Mouse (Mus musculus) cerebellum, postnatal 14 days (tissue): ENCODE results near the gene Gtf3a.

ENCODE experiments used
- DNase-seq, 2 experiments: peaks; one replicate each; pipeline ENCODE4 v3.0.0; 2021; ENCODE audit warnings: mixed read lengths in 2 of 2

The Gtf3a gene

GRCm38 (mm10) chr5:146985725-146986433 is 37.4 kb downstream of the Gtf3a start:
- peak in 1 of 2 experiments; percentile 27 for DNase-seq

GRCm38 (mm10) chr5:146987588-146987987 is 39.1 kb downstream of the Gtf3a start:
- DNase-seq: no peak

GRCm38 (mm10) chr5:146989051-146989450 is 40.6 kb downstream of the Gtf3a start:
- DNase-seq: no peak

- peak in 1 of 2 experiments; percentile 37 for DNase-seq
These were observed 45.1 kb downstream of the Gtf3a start for GRCm38 (mm10) chr5:146993509-146993908.

DNA sequence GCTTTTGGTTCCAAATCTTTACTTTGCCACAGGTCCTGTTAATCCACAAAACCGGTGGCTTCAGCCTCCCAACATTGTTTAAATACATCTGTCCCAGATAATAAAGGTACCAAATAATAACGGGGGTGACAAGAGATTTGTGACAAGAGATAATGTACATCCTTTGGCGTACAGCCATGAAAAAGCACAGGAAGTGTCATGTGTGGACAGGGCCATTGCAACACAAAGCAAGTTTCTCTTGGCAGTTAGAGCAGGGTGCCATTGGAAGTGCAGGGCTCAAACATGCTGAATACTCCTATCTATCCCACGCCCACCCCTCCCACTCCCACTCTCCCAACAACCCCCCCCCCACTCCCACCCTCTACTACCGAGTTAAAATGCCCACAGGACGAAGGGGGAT is 46.5 kb downstream of the Gtf3a start:
- DNase-seq: no peak

GRCm38 (mm10) chr5:146996812-146997211 is 48.4 kb downstream of the Gtf3a start:
- DNase-seq: no peak

DNA sequence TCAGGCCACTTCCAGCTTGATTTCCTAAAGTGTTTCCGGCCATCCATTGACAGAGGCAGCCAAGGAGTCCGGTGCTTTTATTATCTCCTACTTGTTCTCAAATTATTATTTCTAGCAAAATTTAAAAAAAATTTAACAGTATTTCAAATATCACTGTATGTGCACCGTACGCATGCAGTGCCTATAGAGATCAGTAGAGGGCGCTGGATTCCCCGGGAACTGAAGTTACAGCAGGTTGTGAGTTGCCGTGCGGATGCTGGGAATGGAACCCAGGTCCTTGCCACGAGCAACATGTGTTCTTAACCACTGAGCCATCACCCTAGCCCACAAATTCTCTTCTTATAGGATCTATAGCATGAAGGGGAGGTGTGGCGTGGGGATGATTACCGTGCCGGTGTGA is 50.3 kb downstream of the Gtf3a start:
- no peak for DNase-seq

GRCm38 (mm10) chr5:147001312-147001711 is 52.9 kb downstream of the Gtf3a start:
- no peak for DNase-seq

- no peak for DNase-seq
These were observed 54.8 kb downstream of the Gtf3a start for GRCm38 (mm10) chr5:147003303-147003702.
